Mouse (Mus musculus) B cell, adult (primary cell): ENCODE results near the gene Vmn2r-ps130. TPM values are rescaled to one million over a fixed set of nuclear protein-coding genes. Genes with fewer than 3 reads are reported as not detected.

Experiments
- total RNA-seq: library from RNA; stranded (reverse); gene quantifications from 4 replicates; pipeline ENCODE4 v1.2.4, GENCODE M21; 2023; ENCODE audit not compliant: inconsistent age

Gene Vmn2r-ps130
- total RNA-seq = not detected in 4 replicates

DNA sequence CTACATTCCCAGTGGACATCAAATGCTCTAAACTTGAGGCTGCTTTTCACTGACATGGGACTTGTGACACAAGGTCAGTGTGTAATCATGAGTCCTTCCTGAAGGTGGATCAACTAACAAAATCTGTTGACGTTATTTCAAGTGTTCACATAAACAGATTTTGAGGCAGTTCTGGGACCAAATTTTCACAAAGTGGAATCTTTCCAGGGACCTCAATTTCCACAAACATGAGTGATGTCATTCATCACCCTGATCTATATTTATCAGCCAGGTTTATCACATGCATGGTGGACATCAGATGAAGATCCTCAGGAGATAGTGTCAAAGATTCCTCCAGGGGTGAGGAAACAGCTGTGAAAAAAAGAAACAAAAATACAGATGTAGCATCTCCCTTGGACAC, at the start of gene Vmn2r-ps130:
TSS of gene Vmn2r-ps130 (plus strand) at position 301 of the 400 bp plus-strand sequence.

Other genes with a start within 250 kb of the Vmn2r-ps130 start
- 11.8 to 17.0 TPM (median 15.0 TPM) in 4 replicates for gene Zfp945, start 194.0 kb upstream of the Vmn2r-ps130 start, total RNA-seq
- not detected in 4 replicates for gene Vmn2r113, start 118.2 kb upstream of the Vmn2r-ps130 start, total RNA-seq
- 4.3 to 8.5 TPM (median 7.0 TPM) in 4 replicates for gene Zfp40, start 132.1 kb downstream of the Vmn2r-ps130 start, total RNA-seq